Mouse (Mus musculus) limb, embryonic 15.5 days (tissue): ENCODE data around the gene Lrtm2. TPM values are rescaled to one million over a fixed set of nuclear protein-coding genes. Genes with fewer than 3 reads are reported as not detected.

Experiments used
- polyA plus RNA-seq: library from polyadenylated mRNA; unstranded; fragments of >200 nt; fragmentation: Nextera tagmentation; extraction: Ambion mirVana; gene quantifications from 2 replicates; pipeline ENCODE4 v1.2.1, GENCODE M21; 2015

Lrtm2 gene
- polyA plus RNA-seq, 1 experiment from 2014 or later, result 0.10 TPM

Other genes with a start within 250 kb of the Lrtm2 start
- 7.9 and 8.1 TPM in 2 replicates for gene Dcp1b, start 155.5 kb downstream of the Lrtm2 start, polyA plus RNA-seq
- 4.1 and 6.2 TPM in 2 replicates for gene Cacna1c, start 134.3 kb downstream of the Lrtm2 start, polyA plus RNA-seq
- 0.03 TPM in 1 of 2 replicates, not detected in the other for gene Cacna2d4, start 94.2 kb downstream of the Lrtm2 start, polyA plus RNA-seq
- 39.8 and 40.2 TPM in 2 replicates for gene Adipor2, start 86.9 kb upstream of the Lrtm2 start, polyA plus RNA-seq
- 3.5 and 3.8 TPM in 2 replicates for gene Fbxl14, start 148.9 kb upstream of the Lrtm2 start, polyA plus RNA-seq
- gene Wnt5b, start 213.6 kb upstream of the Lrtm2 start, polyA plus RNA-seq, result 11.4 and 14.1 TPM in 2 replicates